Mouse (Mus musculus) left cerebral cortex, adult 2 months (tissue): ENCODE results near the gene Tmem63b. TPM values are rescaled to one million over a fixed set of nuclear protein-coding genes. Genes with fewer than 3 reads are reported as not detected.

ENCODE experiments used
- DNase-seq, 2 experiments: peaks; one replicate each; pipeline ENCODE4 v3.0.0; 2021 to 2022; ENCODE audit warnings: low spot score in 2 of 2, mixed read lengths in 1 of 2; ENCODE audit errors: extremely low spot score in 1 of 2
- H3K27ac ChIP-seq: fragments of 200-600 bp; 2 replicates; pipeline ENCODE4 v1.8.1; 2022
- H3K4me3 ChIP-seq: fragments of 200-600 bp; 2 replicates; pipeline ENCODE4 v1.8.1; 2022
- CTCF ChIP-seq: fragments of 200-600 bp; IDR thresholded peaks from 2 replicates; pipeline ENCODE4 v1.8.1; 2022; ENCODE audit warnings: antibody characterized with exemption, mild to moderate bottlenecking, moderate library complexity
- intact Hi-C: fragments of 180-260 bp; cut with DNase I; formaldehyde crosslinking; loops from one replicate; pipeline ENCODE4 v1.15.1; 2025
- total RNA-seq, 2 experiments: library from RNA; stranded (reverse); gene quantifications; 2 replicates each; pipeline ENCODE4 v1.2.3; 2021

Gene Tmem63b
- total RNA-seq, 2 experiments from 2014 or later: 176 to 184 TPM

DNA sequence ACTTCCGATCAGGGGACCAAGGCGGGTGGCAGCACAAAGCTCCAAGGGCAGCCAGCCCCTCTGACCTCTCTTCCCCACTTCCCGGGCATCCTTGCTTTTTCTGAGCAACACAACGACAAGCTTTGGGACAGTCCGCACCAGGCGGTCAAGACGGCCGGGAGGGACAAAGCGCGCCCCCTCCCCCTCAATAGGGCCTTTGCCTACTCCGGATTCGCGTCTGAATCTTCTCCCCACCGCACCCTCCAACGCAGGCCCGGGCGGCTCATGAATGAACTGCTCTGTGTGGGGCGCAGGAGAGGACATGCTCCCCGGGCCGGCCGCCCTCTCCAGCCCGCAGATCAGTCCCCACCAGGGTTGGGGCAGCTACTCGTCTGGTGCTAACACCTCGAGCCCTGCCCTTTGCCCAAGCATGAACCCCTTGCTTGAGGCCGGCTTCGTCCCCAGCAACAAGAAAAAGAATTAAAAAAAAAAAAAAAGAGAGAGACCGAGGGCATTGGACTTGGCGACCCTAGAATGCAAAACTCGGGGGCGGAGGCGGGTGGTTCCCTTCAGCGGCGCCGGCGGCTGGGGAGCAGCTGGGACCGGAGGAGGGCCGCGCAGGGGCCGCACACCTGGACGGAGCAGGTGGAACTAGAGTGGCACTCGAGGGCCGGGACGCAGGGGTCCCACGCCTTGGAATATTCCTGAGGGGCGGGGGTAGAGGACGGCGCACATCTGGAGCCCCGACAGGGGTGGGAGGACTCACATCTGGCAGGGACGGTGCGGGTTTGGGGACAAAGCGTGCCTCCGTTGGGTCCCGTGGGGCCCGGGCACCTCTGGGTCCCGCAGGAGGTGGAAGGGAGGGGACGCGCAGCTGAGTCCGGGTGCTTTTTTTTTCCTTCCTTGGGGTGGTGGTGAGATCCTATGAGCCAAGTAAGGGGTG is 1.3 kb downstream of the Tmem63b start:
- intact Hi-C loops: no loop called here
- DNase-seq: peak in 1 of 2 experiments; percentile 50
- TF ChIP-seq CTCF: no peak
- Histone ChIP-seq H3K27ac (peak overlapping the region; percentile 98), H3K4me3 (peak overlapping the region; percentile 85)

DNA sequence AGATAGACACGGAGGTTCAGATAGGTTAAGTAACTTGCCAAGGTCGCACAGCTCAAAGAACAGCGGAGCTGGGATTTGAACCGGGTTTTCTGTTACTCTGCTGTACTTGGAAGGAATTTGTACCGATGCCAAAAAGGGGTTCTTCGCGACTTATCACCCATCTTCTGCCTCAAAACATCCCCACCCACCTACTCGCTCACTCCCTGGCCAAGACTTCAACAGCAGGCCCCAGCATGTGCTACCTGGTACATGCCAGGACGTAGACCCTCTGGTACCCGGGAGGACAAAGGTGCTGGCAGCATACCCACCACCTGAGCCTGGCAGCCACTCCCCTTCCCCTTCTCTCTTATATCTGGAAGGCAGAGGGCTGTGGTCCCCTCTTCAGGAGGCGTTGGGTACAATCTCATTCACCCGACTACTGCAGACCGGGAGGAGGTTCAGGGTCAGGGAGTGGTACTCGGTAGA is 2.0 kb downstream of the Tmem63b start:
- peak overlapping the region; percentile 85 for H3K4me3 ChIP-seq
- TF ChIP-seq CTCF: no peak
- peak overlapping the region; percentile 98 for H3K27ac ChIP-seq
- intact Hi-C loops: loop anchor here (5.0 kb wide), 1 partner anchor 348 kb away; the partner anchor contains the start of gene Vegfa
- no peak for DNase-seq

DNA sequence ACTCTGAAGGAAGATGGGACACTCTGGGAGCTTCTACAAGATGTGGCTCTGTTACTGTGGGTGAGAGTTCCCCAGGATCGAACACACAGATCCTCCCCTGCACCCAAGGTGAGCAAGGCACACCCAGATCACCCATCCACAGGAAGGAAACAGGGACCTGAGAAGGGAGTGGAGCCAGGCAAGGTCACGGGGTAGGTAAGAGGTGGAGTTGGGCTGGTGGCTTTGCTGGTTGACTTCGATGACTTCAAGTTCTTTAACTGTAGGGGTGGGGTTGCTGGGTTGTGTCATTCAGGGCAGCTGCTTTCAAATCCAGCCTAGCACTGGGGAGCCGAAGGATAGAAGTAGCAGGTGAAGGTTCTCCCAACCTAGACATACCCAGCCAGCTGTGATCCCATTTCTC is 3.9 kb downstream of the Tmem63b start:
- Histone ChIP-seq H3K4me3 (no peak overlapping the region), H3K27ac (no peak overlapping the region)
- TF ChIP-seq CTCF: no peak
- intact Hi-C loops: loop anchor here (5.0 kb wide), 1 partner anchor 349 kb away; the partner anchor contains the start of gene Vegfa
- no peak for DNase-seq

DNA sequence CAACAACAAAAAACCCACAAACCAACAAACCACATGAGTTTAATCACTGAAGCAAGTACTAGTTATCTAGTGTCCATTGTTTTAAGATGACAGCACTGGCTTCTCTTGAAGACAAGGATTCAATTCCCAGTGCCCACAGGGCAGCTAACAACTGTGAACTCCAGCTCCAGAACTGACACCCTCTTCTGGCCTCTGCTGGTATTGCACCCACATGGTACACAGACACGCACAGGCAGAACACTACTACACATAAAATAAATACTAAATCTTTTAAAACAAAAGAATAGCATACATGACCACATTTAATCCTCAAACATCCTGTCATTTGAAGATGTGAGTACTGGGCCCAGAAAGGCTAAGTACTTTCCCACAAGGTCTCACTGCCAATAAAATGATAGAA is 5.1 kb downstream of the Tmem63b start:
- H3K27ac ChIP-seq: no peak overlapping the region
- intact Hi-C loops: loop anchor here (5.0 kb wide), 1 partner anchor 351 kb away; the partner anchor contains the start of gene Vegfa
- H3K4me3 ChIP-seq: no peak overlapping the region
- DNase-seq: no peak
- peak; percentile 53 for TF ChIP-seq CTCF

DNA sequence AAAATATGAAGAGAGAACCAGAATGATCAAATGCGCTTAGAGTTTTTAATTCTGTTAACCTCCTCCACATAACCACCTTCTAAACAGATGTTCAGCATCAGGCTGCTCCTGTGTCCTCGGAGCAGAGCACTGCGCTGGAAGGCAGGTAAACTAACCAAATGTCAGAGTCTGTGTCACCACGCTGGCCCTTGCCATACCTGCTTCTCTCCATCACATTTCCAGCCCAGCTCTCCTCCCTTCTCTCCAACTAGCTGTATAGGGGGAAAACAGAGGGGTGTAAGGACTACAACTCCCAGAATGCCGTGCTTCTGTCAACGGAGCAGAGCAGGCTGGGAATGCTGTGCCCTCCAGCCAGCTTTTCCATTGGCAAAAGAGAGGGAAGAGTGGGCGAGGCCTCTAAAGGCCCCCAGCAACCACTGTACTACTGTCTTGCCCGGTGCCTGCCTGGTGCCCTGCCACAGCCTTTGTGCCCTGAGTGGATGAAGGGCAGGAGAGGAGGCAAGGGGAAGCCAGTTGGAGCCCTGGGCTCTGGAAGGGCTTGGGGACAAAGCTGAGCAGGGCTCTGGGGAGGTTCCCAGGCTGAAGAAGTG is 6.2 kb downstream of the Tmem63b start:
- intact Hi-C loops: loop anchor here (5.0 kb wide), 1 partner anchor 352 kb away; the partner anchor contains the start of gene Vegfa
- Histone ChIP-seq H3K27ac (peak overlapping the region; percentile 78), H3K4me3 (peak overlapping the region; percentile 28)

DNA sequence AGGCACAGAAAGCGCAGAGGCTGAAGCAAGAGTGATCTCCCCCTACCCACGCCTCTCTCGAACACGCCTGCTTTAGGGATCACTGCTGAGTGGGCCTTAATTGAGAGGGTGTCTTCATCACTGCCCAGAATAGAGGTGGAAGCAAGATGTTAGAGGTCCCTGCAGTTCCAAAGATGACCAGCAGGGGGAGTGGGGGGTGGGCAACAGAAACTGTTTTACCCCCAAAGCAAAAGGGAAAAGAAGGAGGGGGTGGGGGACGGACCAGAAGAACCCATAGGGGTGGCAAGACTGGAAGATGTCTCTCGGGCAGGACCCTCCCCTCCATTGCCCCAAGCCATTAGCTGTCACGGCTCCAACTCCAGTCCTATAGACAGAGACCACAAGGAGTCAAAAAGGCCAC is 8.6 kb downstream of the Tmem63b start:
- TF ChIP-seq CTCF: peak; percentile 79
- DNase-seq: peak in 1 of 2 experiments; percentile 67
- intact Hi-C loops: loop anchor here (1.0 kb wide), 1 partner anchor 40 kb away; no protein-coding TSS in a partner anchor
- Histone ChIP-seq H3K27ac (peak overlapping the region; percentile 78; the same call in 1 of the 2 replicates), H3K4me3 (no peak overlapping the region)

More for the DNA sequence above, 6.2 kb downstream of the Tmem63b start:
- peak; percentile 65 to 70 for DNase-seq
- no peak for TF ChIP-seq CTCF

DNA sequence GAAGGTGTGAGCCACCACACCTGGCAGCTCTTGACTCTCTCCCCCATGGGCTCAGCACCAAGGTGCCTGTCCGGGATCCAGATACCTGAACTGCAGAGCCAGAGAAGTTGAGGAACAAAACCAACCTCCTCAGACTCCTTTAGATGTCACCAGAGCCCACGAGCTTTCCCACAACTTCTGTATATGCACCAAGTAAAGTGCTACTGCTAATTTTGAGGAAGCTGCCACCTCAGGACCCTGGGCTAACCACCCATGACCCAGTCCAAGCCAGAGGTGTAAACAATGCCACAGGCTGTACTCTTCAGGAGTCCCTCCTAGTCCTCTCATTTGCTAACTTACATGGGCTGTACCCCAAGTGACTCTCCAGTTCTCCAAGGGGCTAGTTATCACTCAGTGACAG is 14.1 kb downstream of the Tmem63b start:
- no peak overlapping the region for H3K4me3 ChIP-seq
- no peak for DNase-seq

DNA sequence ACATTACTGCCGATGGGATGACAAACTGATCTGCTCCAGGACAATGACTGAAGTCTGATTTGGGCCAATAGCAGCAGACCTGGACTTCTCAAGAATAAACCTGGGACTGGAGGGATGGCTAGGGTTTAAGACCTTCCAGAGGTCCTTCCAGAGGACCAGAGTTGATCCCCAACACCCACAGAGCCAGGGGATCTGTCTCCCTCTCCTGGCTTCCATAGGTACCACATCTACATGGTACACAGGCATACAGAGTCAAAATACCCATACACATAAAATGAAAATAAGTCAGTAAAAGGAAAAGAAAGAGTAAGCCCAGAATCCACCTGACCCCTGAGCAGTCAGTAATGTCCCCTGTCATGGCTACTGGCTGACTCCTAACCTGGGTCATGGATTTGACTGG is 14.9 kb downstream of the Tmem63b start:
- H3K27ac ChIP-seq: no peak overlapping the region
- intact Hi-C loops: no loop called here
- DNase-seq: no peak
- no peak overlapping the region for H3K4me3 ChIP-seq
- peak; percentile 39 for TF ChIP-seq CTCF

More for the DNA sequence above, 14.1 kb downstream of the Tmem63b start:
- TF ChIP-seq CTCF: no peak
- intact Hi-C loops: no loop called here
- H3K27ac ChIP-seq: no peak overlapping the region

DNA sequence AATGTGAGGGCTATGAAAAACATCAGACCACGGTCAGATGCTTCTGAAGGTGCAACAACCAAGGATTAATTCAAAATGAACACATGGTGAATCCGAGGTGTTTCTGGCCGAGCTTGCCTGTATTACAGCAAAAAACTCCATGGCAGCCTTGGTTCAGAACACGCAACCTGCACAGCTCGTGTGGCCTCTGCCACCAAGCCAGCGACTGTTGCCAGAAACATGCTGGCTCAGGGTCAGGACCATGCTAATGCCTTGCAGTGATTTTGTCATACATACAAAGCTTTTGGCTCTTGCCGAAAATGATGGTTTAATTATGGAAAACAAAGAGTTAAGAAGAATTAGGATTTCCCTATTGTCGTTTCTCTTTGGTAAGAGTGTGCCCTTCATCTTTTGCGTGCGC is 18.7 kb downstream of the Tmem63b start:
- intact Hi-C loops: no loop called here
- Histone ChIP-seq H3K4me3 (no peak overlapping the region), H3K27ac (no peak overlapping the region)
- no peak for TF ChIP-seq CTCF
- DNase-seq: no peak

DNA sequence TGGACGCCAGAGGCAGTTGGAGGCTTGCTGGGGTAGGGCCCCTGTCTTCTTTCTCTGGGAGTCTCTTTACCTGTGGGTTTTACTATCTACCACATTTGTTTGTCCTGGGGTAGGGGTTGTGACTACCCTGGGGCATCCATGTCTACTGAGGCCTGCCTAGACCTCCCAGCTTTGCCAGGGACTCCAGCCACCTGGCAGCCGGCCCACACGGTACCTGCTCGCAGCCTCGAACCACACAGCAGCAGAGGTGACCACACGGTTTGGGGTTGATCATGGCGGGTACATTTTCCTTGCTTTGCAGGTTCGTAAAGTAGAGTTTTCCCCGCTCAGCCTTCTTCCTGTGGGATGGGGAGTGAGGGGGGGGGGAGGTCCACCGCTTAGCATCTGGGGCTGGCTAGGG is 19.2 kb downstream of the Tmem63b start:
- intact Hi-C loops: no loop called here

DNA sequence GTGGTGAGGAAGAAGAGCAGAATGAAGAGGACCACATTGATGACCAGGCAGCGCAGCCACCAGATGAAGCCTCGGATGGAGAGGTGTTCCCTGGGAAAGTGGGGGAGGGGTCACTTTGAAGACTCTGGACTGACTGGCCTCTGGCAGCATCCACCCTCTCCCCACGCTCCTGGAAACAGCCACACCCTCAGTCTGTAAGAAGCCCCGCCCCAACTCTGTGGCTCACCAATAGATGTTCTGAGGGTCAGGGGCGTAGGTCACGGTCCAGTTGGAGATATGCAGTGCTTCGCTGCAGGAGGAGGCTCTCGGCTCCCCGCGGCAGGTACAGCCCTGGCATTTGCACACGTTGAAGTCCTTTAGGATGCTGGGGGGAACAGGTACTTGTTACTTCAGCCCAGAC is 20.6 kb downstream of the Tmem63b start:
- no peak overlapping the region for H3K27ac ChIP-seq
- no peak for DNase-seq
- intact Hi-C loops: no loop called here
- no peak overlapping the region for H3K4me3 ChIP-seq
- no peak for TF ChIP-seq CTCF

More for the DNA sequence above, 19.2 kb downstream of the Tmem63b start:
- H3K27ac ChIP-seq: no peak overlapping the region
- no peak overlapping the region for H3K4me3 ChIP-seq
- DNase-seq: no peak
- no peak for TF ChIP-seq CTCF

DNA sequence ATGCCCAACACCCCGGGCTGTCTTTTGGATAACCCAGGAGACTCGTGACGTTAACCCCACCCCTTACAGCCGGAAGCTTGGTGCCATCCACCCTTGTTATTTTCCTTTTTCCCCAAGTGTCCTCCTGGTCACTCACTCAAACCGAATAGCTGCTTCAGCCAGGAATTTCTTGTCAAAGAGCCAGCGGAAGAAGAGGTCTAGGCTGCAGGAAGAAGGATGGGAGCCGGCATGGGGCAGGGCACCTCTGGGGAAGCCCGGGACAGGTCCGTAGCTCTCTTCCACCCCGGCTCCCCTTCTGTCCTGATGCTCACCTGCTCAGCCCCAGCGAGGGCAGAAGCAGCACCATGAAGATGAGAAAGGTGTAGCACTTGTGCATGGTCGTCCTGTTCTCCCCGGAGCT is 22.1 kb downstream of the Tmem63b start:
- H3K4me3 ChIP-seq: no peak overlapping the region
- no peak for DNase-seq
- intact Hi-C loops: no loop called here
- no peak for TF ChIP-seq CTCF
- no peak overlapping the region for H3K27ac ChIP-seq
